Mouse (Mus musculus): Measurements from ENCODE around the gene Dcbld2. TPM values are rescaled to one million over a fixed set of nuclear protein-coding genes. Genes with fewer than 3 reads are reported as not detected.

Gene Dcbld2
- 7.4 and 9.7 TPM in 2 replicates for polyA plus RNA-seq (2015; fragmentation: Nextera tagmentation; extraction: Ambion mirVana)

DNA sequence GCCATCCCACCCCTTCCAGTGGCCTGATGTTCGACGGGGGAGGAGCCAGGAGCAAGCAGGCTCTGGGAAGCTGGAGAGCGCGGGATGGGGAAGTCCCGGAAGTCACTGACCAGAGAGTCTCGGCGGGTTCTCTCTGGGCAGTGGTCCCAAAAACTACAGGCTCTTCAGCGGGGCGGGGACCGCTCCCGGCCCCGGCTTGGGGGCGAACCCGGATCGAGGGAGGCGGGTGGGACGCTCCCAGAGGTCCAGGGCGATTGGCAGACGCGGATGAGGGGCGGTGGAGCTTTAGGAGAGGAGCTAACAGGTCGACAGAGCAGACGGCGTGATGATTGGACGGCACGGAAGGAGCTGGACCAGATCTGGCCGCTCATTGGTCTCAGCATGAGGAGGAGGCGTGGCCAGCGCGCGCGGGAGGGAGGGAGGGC is at the start of gene Dcbld2:
Dcbld2 (plus strand) TSS at position 382 of the 425 bp plus-strand sequence.
- Histone ChIP-seq H3K9me3 (no peaks in the 10 kb centered on the region), H3K27me3 (no peaks in the 10 kb centered on the region), H3K4me2 (peak within 1 kb of the TSS; percentile 64), H3K4me1 (peaks cover 23% of the 10 kb centered on the region), H3K4me3 (peak within 1 kb of the TSS; percentile 87), H3K9ac (peak within 1 kb of the TSS; percentile 88), H3K27ac (peak within 1 kb of the TSS; percentile 86), H3K36me3 (no peaks in the 10 kb centered on the region)
- peak; percentile 100 for ATAC-seq (ENCODE audit: borderline replicate concordance, extremely low read depth, low FRiP score, low TSS enrichment)
- 0% methylated on average over 27 of the region's 32 CpGs for WGBS

- H3K36me3 ChIP-seq, result no peaks in the 10 kb centered on the region
- ATAC-seq (ENCODE audit: borderline replicate concordance, extremely low read depth, low FRiP score, low TSS enrichment), result no peak
- H3K27me3 ChIP-seq, result no peaks in the 10 kb centered on the region
- 0 out of 2 replicates have a peak, but pooled peaks cover 3% of the 10 kb centered on the region for H3K4me1 ChIP-seq
- no peak overlapping the region for H3K27ac ChIP-seq
- H3K4me3 ChIP-seq, result no peak overlapping the region
- H3K9me3 ChIP-seq, result no peaks in the 10 kb centered on the region
- H3K9ac ChIP-seq, result no peak overlapping the region
- H3K4me2 ChIP-seq, result peak overlapping the region; percentile 13; the same call in 1 of the 2 replicates
- WGBS, result 26% methylated on average over 1 of the region's 1 CpGs
Measured at GRCm38 (mm10) chr16:58377170-58377569, 31.1 kb upstream of the Dcbld2 start.

GRCm38 (mm10) chr16:58377756-58378503 is 30.3 kb upstream of the Dcbld2 start:
- ATAC-seq (ENCODE audit: borderline replicate concordance, extremely low read depth, low FRiP score, low TSS enrichment), result no peak; the same call in 1 of the 2 replicates
- no peaks in the 10 kb centered on the region for H3K36me3 ChIP-seq
- 0 out of 2 replicates have a peak, but pooled peaks cover 3% of the 10 kb centered on the region for H3K4me1 ChIP-seq
- no peaks in the 10 kb centered on the region for H3K27me3 ChIP-seq
- no peak overlapping the region for H3K9ac ChIP-seq
- H3K9me3 ChIP-seq, result no peaks in the 10 kb centered on the region
- H3K4me3 ChIP-seq, result no peak overlapping the region
- no peak overlapping the region for H3K27ac ChIP-seq
- H3K4me2 ChIP-seq, result peak overlapping the region; percentile 13; the same call in 1 of the 2 replicates
- 33% methylated on average over 13 of the region's 13 CpGs for WGBS

DNA sequence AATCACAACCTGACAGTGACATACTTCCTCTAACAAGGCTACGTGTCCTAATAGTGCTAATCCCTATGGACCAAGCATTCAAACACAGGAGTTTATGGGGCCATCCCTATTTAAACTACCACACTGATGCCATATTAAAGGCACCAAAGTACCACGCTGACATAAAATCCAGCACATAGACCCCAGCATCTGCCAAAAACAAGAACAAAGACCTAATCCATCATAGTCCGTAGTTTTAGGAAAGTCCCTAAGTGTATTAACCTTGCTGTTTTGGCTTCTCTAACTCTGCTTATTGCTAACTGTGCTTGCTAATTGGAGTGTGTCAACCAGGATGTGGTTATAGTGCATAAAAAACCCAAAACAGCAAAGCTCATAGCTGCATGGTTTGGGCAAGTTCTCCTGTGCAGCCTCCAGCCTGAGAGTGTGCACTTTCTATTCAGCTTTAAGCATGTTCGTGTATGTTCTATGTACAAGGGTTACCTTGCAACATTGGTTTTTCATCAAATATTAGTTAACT is 21.9 kb upstream of the Dcbld2 start:
- no peaks in the 10 kb centered on the region for H3K36me3 ChIP-seq
- H3K4me1 ChIP-seq, result no peaks in the 10 kb centered on the region
- 92% methylated on average over 4 of the region's 4 CpGs for WGBS
- no peaks in the 10 kb centered on the region for H3K9me3 ChIP-seq
- H3K4me2 ChIP-seq, result no peak overlapping the region
- H3K4me3 ChIP-seq, result no peak overlapping the region
- no peak overlapping the region for H3K9ac ChIP-seq
- no peak overlapping the region for H3K27ac ChIP-seq
- H3K27me3 ChIP-seq, result no peaks in the 10 kb centered on the region
- ATAC-seq (ENCODE audit: borderline replicate concordance, extremely low read depth, low FRiP score, low TSS enrichment), result no peak

DNA sequence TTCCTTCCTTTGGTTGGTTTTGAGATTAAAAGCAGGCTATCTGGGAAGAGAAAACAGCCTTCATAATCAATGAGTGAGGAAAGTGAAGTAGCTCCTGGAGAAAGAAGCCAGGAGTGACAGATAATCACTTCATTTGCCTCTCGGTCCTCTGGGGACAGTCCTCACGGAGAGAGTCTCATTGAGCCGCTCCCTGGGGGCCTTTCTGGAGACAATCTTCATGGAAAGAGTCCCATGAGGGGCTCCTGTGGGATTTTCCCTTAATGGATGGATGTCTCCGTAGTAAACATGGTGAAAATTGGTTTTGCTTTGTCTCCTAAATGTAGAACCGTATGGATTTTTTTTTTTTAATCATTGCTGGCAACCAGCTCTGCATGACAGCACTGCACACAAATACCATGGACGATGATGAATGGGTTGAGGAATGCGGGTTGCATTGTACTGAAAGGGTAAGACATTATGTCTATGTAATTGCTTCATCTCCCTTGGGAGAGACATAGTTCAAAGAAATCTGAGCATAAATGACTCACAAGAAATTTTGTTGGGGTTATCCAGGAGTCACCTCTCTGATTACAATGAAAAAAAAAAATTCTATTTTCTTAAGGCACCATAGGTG is 19.0 kb upstream of the Dcbld2 start:
- Histone ChIP-seq H3K36me3 (no peaks in the 10 kb centered on the region), H3K9me3 (no peaks in the 10 kb centered on the region), H3K27me3 (no peaks in the 10 kb centered on the region), H3K4me1 (no peaks in the 10 kb centered on the region), H3K4me2 (no peak overlapping the region), H3K4me3 (no peak overlapping the region), H3K9ac (no peak overlapping the region), H3K27ac (no peak overlapping the region)
- ATAC-seq (ENCODE audit: borderline replicate concordance, extremely low read depth, low FRiP score, low TSS enrichment), result no peak
- WGBS, result 57% methylated on average over 7 of the region's 7 CpGs

DNA sequence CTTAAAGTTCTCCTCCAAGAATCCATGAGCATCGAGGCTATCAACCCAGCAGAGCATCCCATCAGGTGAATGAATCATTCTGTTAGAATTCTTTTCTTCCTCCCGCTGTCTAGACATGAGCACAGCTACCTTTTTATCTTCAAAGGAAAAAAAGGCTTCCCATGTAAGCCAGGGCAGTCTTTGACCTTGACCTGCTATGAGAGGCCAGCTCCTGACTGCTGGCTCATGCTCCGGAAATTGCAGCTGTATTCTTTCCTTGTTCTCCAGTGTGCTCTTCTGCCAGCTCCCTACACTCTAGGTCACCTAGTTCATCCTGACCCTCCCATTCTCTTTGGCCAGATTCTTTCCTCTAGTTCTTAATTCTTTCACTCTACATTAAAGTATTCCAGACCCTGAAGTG is 15.2 kb upstream of the Dcbld2 start:
- no peaks in the 10 kb centered on the region for H3K36me3 ChIP-seq
- H3K9ac ChIP-seq, result no peak overlapping the region
- no peaks in the 10 kb centered on the region for H3K27me3 ChIP-seq
- ATAC-seq (ENCODE audit: borderline replicate concordance, extremely low read depth, low FRiP score, low TSS enrichment), result no peak
- WGBS, result 43% methylated on average over 3 of the region's 3 CpGs
- H3K4me1 ChIP-seq, result no peaks in the 10 kb centered on the region
- no peaks in the 10 kb centered on the region for H3K9me3 ChIP-seq
- no peak overlapping the region for H3K27ac ChIP-seq
- no peak overlapping the region for H3K4me2 ChIP-seq
- no peak overlapping the region for H3K4me3 ChIP-seq

GRCm38 (mm10) chr16:58394156-58394555 is 14.1 kb upstream of the Dcbld2 start:
- H3K4me3 ChIP-seq, result no peak overlapping the region
- no peaks in the 10 kb centered on the region for H3K36me3 ChIP-seq
- no peaks in the 10 kb centered on the region for H3K27me3 ChIP-seq
- H3K4me1 ChIP-seq, result no peaks in the 10 kb centered on the region
- 63% methylated on average over 5 of the region's 5 CpGs for WGBS
- H3K9me3 ChIP-seq, result no peaks in the 10 kb centered on the region
- ATAC-seq (ENCODE audit: borderline replicate concordance, extremely low read depth, low FRiP score, low TSS enrichment), result no peak
- no peak overlapping the region for H3K27ac ChIP-seq
- H3K9ac ChIP-seq, result no peak overlapping the region
- H3K4me2 ChIP-seq, result no peak overlapping the region

GRCm38 (mm10) chr16:58398604-58399003 is 9.6 kb upstream of the Dcbld2 start:
- no peak for ATAC-seq (ENCODE audit: borderline replicate concordance, extremely low read depth, low FRiP score, low TSS enrichment)
- WGBS, result 73% methylated on average over 3 of the region's 3 CpGs

DNA sequence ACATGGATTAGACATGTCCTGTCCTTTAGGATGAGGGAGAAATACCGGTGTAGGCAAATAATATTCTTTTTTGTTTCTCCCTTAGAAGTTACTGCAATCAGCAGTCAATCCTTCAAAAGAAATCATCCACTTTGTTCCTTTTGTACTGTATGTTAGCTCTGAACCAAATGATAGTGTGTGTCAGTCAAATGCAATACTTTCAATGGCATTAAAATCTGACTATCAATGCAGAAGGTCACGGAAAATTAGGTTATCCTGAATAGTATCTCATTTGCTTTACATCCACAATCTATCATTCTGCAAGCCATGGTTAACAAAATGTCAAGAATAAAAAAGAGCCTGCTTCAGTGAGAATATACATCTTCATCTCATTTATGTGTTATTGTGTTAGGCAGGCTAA is 7.2 kb upstream of the Dcbld2 start:
- Histone ChIP-seq H3K4me3 (no peak overlapping the region), H3K36me3 (no peaks in the 10 kb centered on the region), H3K27ac (no peak overlapping the region), H3K27me3 (no peaks in the 10 kb centered on the region), H3K4me2 (no peak overlapping the region), H3K9me3 (no peaks in the 10 kb centered on the region), H3K4me1 (no peaks in the 10 kb centered on the region), H3K9ac (no peak overlapping the region)
- ATAC-seq (ENCODE audit: borderline replicate concordance, extremely low read depth, low FRiP score, low TSS enrichment), result no peak
- 84% methylated on average over 2 of the region's 2 CpGs for WGBS

More at GRCm38 (mm10) chr16:58398604-58399003, 9.6 kb upstream of the Dcbld2 start:
- no peaks in the 10 kb centered on the region for H3K4me1 ChIP-seq
- H3K4me2 ChIP-seq, result no peak overlapping the region
- H3K9ac ChIP-seq, result no peak overlapping the region
- H3K27me3 ChIP-seq, result no peaks in the 10 kb centered on the region
- H3K9me3 ChIP-seq, result no peaks in the 10 kb centered on the region
- H3K36me3 ChIP-seq, result no peaks in the 10 kb centered on the region
- H3K27ac ChIP-seq, result no peak overlapping the region
- no peak overlapping the region for H3K4me3 ChIP-seq

- ATAC-seq (ENCODE audit: borderline replicate concordance, extremely low read depth, low FRiP score, low TSS enrichment), result no peak
- WGBS, result 37% methylated on average over 7 of the region's 7 CpGs
- H3K4me1 ChIP-seq, result peaks cover 5% of the 10 kb centered on the region
- no peaks in the 10 kb centered on the region for H3K36me3 ChIP-seq
- H3K27me3 ChIP-seq, result no peaks in the 10 kb centered on the region
- H3K4me3 ChIP-seq, result no peak overlapping the region
- no peak overlapping the region for H3K4me2 ChIP-seq
- no peak overlapping the region for H3K9ac ChIP-seq
- H3K27ac ChIP-seq, result no peak overlapping the region
- H3K9me3 ChIP-seq, result no peaks in the 10 kb centered on the region
Measured at GRCm38 (mm10) chr16:58404665-58405064, 3.6 kb upstream of the Dcbld2 start.

DNA sequence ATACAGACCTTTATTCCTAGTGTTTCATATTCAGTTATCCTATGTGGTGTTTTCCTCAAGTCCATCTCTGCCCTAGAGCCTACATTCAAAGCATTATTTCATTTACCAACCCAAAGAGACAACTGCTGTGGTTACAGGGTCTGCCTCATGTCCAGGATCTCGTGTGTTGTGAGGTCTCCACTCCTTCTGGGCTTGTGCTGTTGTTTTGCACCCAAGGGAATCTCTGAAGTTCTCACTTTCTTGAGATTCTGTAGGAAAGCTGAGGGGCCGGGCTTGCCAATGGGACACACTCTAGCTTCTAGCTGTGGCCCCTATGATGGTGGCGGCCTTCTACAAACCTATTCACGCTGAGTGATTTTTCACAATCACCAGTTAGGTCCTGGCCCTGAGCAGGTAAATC is 3.0 kb upstream of the Dcbld2 start:
- Histone ChIP-seq H3K4me2 (no peak overlapping the region), H3K9me3 (no peaks in the 10 kb centered on the region), H3K36me3 (no peaks in the 10 kb centered on the region), H3K27me3 (no peaks in the 10 kb centered on the region), H3K9ac (no peak overlapping the region), H3K27ac (no peak overlapping the region), H3K4me3 (no peak overlapping the region), H3K4me1 (peaks cover 9% of the 10 kb centered on the region)
- 90% methylated on average over 4 of the region's 4 CpGs for WGBS
- ATAC-seq (ENCODE audit: borderline replicate concordance, extremely low read depth, low FRiP score, low TSS enrichment), result no peak

Data from lung, embryonic 15.5 days (tissue).